Mouse (Mus musculus) CD4-positive, CD25-positive, alpha-beta regulatory T cell (primary cell): ENCODE data around the gene Zbtb5. TPM values are rescaled to one million over a fixed set of nuclear protein-coding genes. Genes with fewer than 3 reads are reported as not detected.

ENCODE experiments used
- polyA plus RNA-seq: library from polyadenylated mRNA; unstranded; fragments of 100-300 nt; shearing (Covaris generic); gene quantifications from one replicate; pipeline ENCODE4 v1.2.1, GENCODE M21; 2017

Gene Zbtb5
- 12.5 TPM for polyA plus RNA-seq

DNA sequence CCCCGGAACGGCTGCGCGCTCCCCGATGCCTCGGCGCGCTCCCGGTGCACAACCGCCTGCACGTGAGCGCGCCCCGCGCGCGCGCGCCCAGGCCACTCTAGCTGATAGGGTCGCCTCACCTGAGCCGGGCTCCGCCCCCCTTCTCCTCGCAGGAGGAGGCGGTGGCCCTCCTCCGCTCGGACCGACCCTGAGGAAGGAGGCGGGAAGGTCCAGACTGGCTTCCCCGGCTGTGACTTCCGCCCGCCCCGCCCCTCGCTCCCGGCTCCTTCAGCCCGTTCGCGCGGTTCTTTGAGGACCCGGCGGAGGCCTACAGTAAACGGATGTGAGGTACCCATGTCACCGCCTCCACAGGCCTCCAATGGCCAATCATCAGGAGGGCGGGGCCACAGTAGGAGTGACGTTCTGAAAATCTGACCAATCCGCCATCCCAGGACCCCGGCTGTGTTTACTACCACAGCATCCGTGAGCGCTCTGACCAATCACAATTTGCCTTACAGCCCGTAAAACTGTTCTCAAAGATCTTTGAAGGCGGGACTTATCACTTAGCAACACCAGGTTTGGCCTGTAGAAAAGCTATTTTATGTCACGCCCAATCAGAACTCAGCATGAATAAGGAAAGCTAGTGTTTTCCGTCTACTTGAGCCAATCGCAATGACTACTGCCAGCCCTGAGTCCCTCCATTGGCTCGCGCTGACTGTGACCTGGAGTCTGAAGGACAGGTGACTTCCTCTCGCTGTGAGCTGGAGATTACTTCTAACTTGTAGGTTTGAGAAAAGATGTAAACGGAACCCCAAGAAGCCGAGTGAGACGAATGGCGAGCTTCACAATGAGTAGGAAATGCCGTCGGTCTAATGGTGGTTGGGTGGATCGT lies at the start of gene Zbtb5:
Zbtb5 (minus strand) TSS at position 308 of the 871 bp plus-strand sequence.

DNA sequence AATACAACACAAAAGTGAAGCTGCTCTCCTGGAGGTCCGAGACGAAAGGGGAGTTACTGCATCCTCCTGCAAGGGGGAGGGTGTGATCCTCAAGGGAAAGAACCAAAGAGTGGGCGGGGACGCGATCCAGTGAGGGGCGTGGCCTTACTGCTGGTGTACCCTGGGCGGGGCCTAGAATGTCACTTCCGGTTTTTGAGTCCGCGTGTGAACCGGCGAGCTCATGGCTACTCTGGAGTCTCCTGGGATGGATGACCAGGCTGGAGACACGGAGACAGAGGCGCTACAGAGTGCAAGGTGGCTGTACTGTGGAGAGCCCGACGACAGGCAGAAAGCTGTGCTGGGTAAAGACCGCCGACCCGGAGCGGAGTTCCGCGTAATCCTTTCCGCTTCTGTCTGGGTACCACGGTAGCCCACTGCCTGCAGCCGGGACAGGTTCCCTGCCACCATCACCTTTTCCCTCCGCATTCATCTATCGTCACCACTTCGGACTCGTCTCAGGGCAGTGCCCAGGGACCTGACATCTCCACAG lies 6.3 kb upstream of the Zbtb5 start, which contains the start of gene Polr1e:
Polr1e (plus strand) TSS at position 132 of the 529 bp plus-strand sequence.

DNA sequence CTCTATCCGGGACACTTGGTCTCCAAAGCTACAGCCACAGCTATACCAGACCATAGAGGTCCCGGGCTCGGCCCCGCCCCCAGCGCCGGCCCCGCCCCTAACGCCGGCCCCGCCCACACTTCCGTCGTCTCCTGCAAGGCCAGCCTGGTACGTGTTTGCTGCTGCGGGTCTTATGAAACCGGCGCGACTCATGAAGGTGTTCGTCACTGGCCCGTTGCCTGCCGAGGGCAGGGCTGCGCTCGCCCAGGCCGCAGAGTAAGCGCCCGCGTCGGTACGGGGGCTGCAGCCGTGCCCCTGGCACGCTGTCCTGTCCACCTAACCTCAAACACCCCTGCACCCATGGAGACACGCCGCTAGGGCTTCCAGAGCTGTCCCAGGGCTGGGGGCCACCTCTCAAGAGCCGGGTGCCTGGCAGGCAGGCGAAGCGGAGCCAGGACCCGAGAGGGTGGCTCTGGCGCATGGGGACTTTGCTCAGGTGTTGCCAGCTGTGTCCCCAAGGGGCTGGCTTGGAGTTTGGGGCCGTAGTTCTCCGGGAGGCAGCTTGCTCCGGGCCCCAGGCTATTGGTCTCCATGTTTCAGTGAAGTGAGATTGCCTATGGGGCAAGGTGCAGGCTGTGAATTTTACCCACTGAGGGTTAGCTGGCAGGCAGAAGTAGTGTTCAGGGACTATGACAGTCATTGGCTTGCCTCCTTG lies 30.8 kb downstream of the Zbtb5 start, which contains the start of gene Grhpr:
Grhpr (plus strand) TSS at position 116 of the 694 bp plus-strand sequence.

Other genes starting within 250 kb of the Zbtb5 start
- gene Grhpr, start 31.0 kb downstream of the Zbtb5 start, polyA plus RNA-seq: 40.2 TPM
- 65.2 TPM for gene Polr1e, start 6.2 kb upstream of the Zbtb5 start, polyA plus RNA-seq
- gene Fbxo10, start 72.2 kb upstream of the Zbtb5 start, polyA plus RNA-seq: 4.0 TPM
- 147 TPM for gene Tomm5, start 95.7 kb upstream of the Zbtb5 start, polyA plus RNA-seq
- not detected for gene Frmpd1, start 172.5 kb upstream of the Zbtb5 start, polyA plus RNA-seq